Comparison of ENCODE assay signal across 8 mouse cellular contexts in genomic region chr3:154691897-154692571, GRCm38 (mm10). TPM values are rescaled to one million over a fixed set of nuclear protein-coding genes. Genes with fewer than 3 reads are reported as not detected.
A peak's percentile ranks its signal among the peaks of the same experiment; 100 is the strongest.
DNase-seq lines count a peak whose midpoint lies in the region; ATAC-seq and TF ChIP-seq lines count a peak whose summit lies in the region.

No protein-coding gene starts in this region.

- H3K27me3 ChIP-seq in forebrain, embryonic 15.5 days, result no peaks in the 10 kb centered on the region
- H3K27me3 ChIP-seq in liver, embryonic 14.5 days (ENCODE audit: control insufficient read depth, insufficient read depth, low read length), result no peaks in the 10 kb centered on the region
- H3K27me3 ChIP-seq in neural tube, embryonic 14.5 days (ENCODE audit: control insufficient read depth, insufficient read depth, low read length), result no peaks in the 10 kb centered on the region

- H3K4me2 ChIP-seq in forebrain, embryonic 15.5 days (replicated peaks), result peak overlapping the region; percentile 11
- no peak overlapping the region for H3K4me2 ChIP-seq in liver, embryonic 14.5 days (ENCODE audit: low read depth)
- peak overlapping the region; percentile 26; the same call in 1 of the 2 replicates for H3K4me2 ChIP-seq in neural tube, embryonic 14.5 days (ENCODE audit: low read depth, low read length)

- no peak for TF ChIP-seq EP300 in liver, embryonic 14.5 days (IDR thresholded peaks at IDR 0.05; ENCODE audit: low read depth)

- ATAC-seq in forebrain, embryonic 15.5 days (replicated peaks), result peak; percentile 90
- ATAC-seq in liver, embryonic 14.5 days (ENCODE audit: insufficient read depth), result 0 out of 2 replicates have a peak, but pooled peaks have one; percentile 31
- ATAC-seq in neural tube, embryonic 14.5 days (ENCODE audit: low read depth), result peak; percentile 88

- DNase-seq in 3134 (ENCODE audit: extremely low read depth, insufficient read length, low spot score), result peak; percentile 76
- DNase-seq in heart, postnatal 36 days, result peak; percentile 68 to 69
- DNase-seq in layer of hippocampus, adult 11-12 months (ENCODE audit: low spot score), result peak; percentile 92
- DNase-seq in liver, embryonic 14.5 days (ENCODE audit: low read depth in 3 of 3, low spot score in 3 of 3), result peak in 1 of 3 experiments; percentile 1
- no peak for DNase-seq in spleen, postnatal 10 days (ENCODE audit: low spot score in 2 of 2)

- H3K4me1 ChIP-seq in brown adipose tissue, adult 24 weeks (ENCODE audit: control insufficient read depth, insufficient read depth, insufficient read length, low read length), result peaks cover 12% of the 10 kb centered on the region; the same call in 1 of the 2 replicates
- peaks cover 10% of the 10 kb centered on the region for H3K4me1 ChIP-seq in forebrain, embryonic 15.5 days
- 0 out of 4 replicates have a peak, but pooled peaks cover 0 to 1% of the 10 kb centered on the region in 2 experiments for H3K4me1 ChIP-seq in liver, embryonic 14.5 days (replicated peaks; ENCODE audit: control insufficient read depth in 2 of 2, insufficient read depth in 2 of 2, low read length in 1 of 2)
- peaks cover 6% of the 10 kb centered on the region; the same call in 1 of the 2 replicates for H3K4me1 ChIP-seq in neural tube, embryonic 14.5 days (ENCODE audit: control insufficient read depth, insufficient read depth, low read length)

- no peak overlapping the region for H3K9ac ChIP-seq in forebrain, embryonic 15.5 days (replicated peaks)
- H3K9ac ChIP-seq in liver, embryonic 14.5 days (replicated peaks), result no peak overlapping the region
- H3K9ac ChIP-seq in neural tube, embryonic 14.5 days (replicated peaks; ENCODE audit: low read depth, low read length), result no peak overlapping the region

- no peaks in the 10 kb centered on the region for H3K36me3 ChIP-seq in forebrain, embryonic 15.5 days
- no peaks in the 10 kb centered on the region for H3K36me3 ChIP-seq in liver, embryonic 14.5 days (replicated peaks; ENCODE audit: control insufficient read depth, insufficient read depth, low read depth)
- H3K36me3 ChIP-seq in neural tube, embryonic 14.5 days (ENCODE audit: control insufficient read depth, insufficient read depth, low read length), result no peaks in the 10 kb centered on the region

- 36% methylated on average over 14 of the region's 14 CpGs for WGBS in forebrain, embryonic 15.5 days
- 33% methylated on average over 14 of the region's 14 CpGs for WGBS in liver, embryonic 14.5 days (ENCODE audit: insufficient replicate concordance)
- WGBS in neural tube, embryonic 14.5 days, result 43% methylated on average over 14 of the region's 14 CpGs

- H3K27ac ChIP-seq in brown adipose tissue, adult 24 weeks (replicated peaks; ENCODE audit: low read depth, low read length), result 0 out of 2 replicates have a peak overlapping the region, but pooled peaks have one; percentile 31
- H3K27ac ChIP-seq in forebrain, embryonic 15.5 days (replicated peaks), result peak overlapping the region; percentile 20
- no peak overlapping the region for H3K27ac ChIP-seq in liver, embryonic 14.5 days
- H3K27ac ChIP-seq in neural tube, embryonic 14.5 days (ENCODE audit: low read depth, low read length), result no peak overlapping the region

- no peak for TF ChIP-seq CTCF in liver, embryonic 14.5 days (IDR thresholded peaks at IDR 0.05; ENCODE audit: low read depth)

- no peaks in the 10 kb centered on the region for H3K9me3 ChIP-seq in forebrain, embryonic 15.5 days
- H3K9me3 ChIP-seq in liver, embryonic 14.5 days (ENCODE audit: control insufficient read depth, low read length), result no peaks in the 10 kb centered on the region
- H3K9me3 ChIP-seq in neural tube, embryonic 14.5 days (ENCODE audit: control insufficient read depth, low read length), result no peaks in the 10 kb centered on the region

- intact Hi-C loops in heart, postnatal 36 days (cut with DNase I), result loop anchor here (2.0 to 5.0 kb wide), 2 partner anchors 60 to 115 kb away; no protein-coding TSS in a partner anchor

- peak overlapping the region; percentile 34; the same call in 1 of the 2 replicates for H3K4me3 ChIP-seq in brown adipose tissue, adult 24 weeks (ENCODE audit: insufficient read depth, low read depth, low read length)
- no peak overlapping the region for H3K4me3 ChIP-seq in forebrain, embryonic 15.5 days
- H3K4me3 ChIP-seq in liver, embryonic 14.5 days (ENCODE audit: insufficient read depth in 1 of 2, low read depth in 2 of 2, low read length in 2 of 2), result no peak overlapping the region
- H3K4me3 ChIP-seq in neural tube, embryonic 14.5 days (ENCODE audit: low read depth, low read length), result no peak overlapping the region

RNA-seq across cellular contexts. Expression of gene Erich3, which starts 28.4 kb away (rescaled TPM):
- not detected in 2 replicates for polyA plus RNA-seq in brown adipose tissue, adult 24 weeks (2012; ENCODE audit: insufficient read depth, insufficient read length, missing spikeins)
- polyA plus RNA-seq in forebrain, embryonic 15.5 days (2015; fragmentation: Nextera tagmentation; extraction: Ambion mirVana), result 1.2 and 1.8 TPM in 2 replicates
- total RNA-seq in heart, postnatal 36 days (2021), result under 1 TPM; 0.03 to 0.08 TPM
- 0.01 TPM in 2 replicates for polyA plus RNA-seq in liver, embryonic 14.5 days (2012; rRNA removed)
- not detected in 2 replicates for polyA plus RNA-seq in liver, embryonic 14.5 days (2014; fragmentation: Nextera tagmentation; extraction: Ambion mirVana)
- polyA plus RNA-seq in neural tube, embryonic 14.5 days (2014; fragmentation: Nextera tagmentation; extraction: Ambion mirVana), result 2.0 and 2.8 TPM in 2 replicates

Comparison
In these comparisons a context has a peak if more than half of its experiments do, and no peak if none do; other contexts are left out.
1. DNase-seq: peak in 3134 (single experiment), heart, postnatal 36 days (2 of 2) and layer of hippocampus, adult 11-12 months (single experiment); none in spleen, postnatal 10 days (0 of 2).
2. H3K27ac ChIP-seq: peak in brown adipose tissue, adult 24 weeks (single experiment) and forebrain, embryonic 15.5 days (single experiment); none in liver, embryonic 14.5 days (single experiment) and neural tube, embryonic 14.5 days (single experiment).
3. ATAC-seq: peak in every context shown above with its lines; median percentile 90 in forebrain, embryonic 15.5 days; 88 in neural tube, embryonic 14.5 days; 31 in liver, embryonic 14.5 days.